Mouse (Mus musculus) limb, embryonic 15.5 days (tissue): ENCODE results near the gene Cxcr2. TPM values are rescaled to one million over a fixed set of nuclear protein-coding genes. Genes with fewer than 3 reads are reported as not detected.

Source experiments
- ATAC-seq: fragments of 200-750 bp; cut with Nextera tagmentation; 2 replicates; pipeline ENCODE4 v1.8.0; 2017; ENCODE audit warnings: low read depth, moderate TSS enrichment; ENCODE audit not compliant: insufficient number of reproducible peaks, low FRiP score, low TSS enrichment
- H3K27ac ChIP-seq: fragments of 300-500 bp; sonication (generic); 2 replicates; pipeline ENCODE4 v1.5.1; 2015; ENCODE audit warnings: moderate library complexity, mild to moderate bottlenecking, inconsistent platforms
- H3K27me3 ChIP-seq: fragments of 300-500 bp; sonication (generic); 2 replicates; pipeline ENCODE4 v1.6.1; 2015; ENCODE audit warnings: inconsistent platforms
- H3K36me3 ChIP-seq: fragments of 300-500 bp; sonication (generic); 2 replicates; pipeline ENCODE4 v1.6.1; 2015; ENCODE audit warnings: inconsistent platforms
- H3K4me1 ChIP-seq: fragments of 300-500 bp; sonication (generic); 2 replicates; pipeline ENCODE4 v1.6.1; 2015; ENCODE audit warnings: inconsistent platforms
- H3K4me2 ChIP-seq: fragments of 300-500 bp; sonication (generic); 2 replicates; pipeline ENCODE4 v1.6.1; 2015; ENCODE audit warnings: mild to moderate bottlenecking, inconsistent platforms
- H3K4me3 ChIP-seq: fragments of 300-500 bp; sonication (generic); 2 replicates; pipeline ENCODE4 v1.5.1; 2015; ENCODE audit warnings: mild to moderate bottlenecking, inconsistent platforms
- H3K9ac ChIP-seq: fragments of 300-500 bp; sonication (generic); 2 replicates; pipeline ENCODE4 v1.6.1; 2015; ENCODE audit warnings: inconsistent platforms
- H3K9me3 ChIP-seq: fragments of 300-500 bp; sonication (generic); 2 replicates; pipeline ENCODE4 v1.6.1; 2016; ENCODE audit warnings: inconsistent platforms
- WGBS: fragments of 180-500 bp; shearing (Covaris S2); methylation state at CpG from one replicate; pipeline ENCODE4 v1.1.7; 2015; 5-methylcytosine and 5-hydroxymethylcytosine counted together
- polyA plus RNA-seq: library from polyadenylated mRNA; unstranded; fragments of >200 nt; fragmentation: Nextera tagmentation; extraction: Ambion mirVana; gene quantifications from 2 replicates; pipeline ENCODE4 v1.2.1, GENCODE M21; 2015

Cxcr2 gene
- polyA plus RNA-seq, 1 experiment from 2014 or later: 0.51 TPM

DNA sequence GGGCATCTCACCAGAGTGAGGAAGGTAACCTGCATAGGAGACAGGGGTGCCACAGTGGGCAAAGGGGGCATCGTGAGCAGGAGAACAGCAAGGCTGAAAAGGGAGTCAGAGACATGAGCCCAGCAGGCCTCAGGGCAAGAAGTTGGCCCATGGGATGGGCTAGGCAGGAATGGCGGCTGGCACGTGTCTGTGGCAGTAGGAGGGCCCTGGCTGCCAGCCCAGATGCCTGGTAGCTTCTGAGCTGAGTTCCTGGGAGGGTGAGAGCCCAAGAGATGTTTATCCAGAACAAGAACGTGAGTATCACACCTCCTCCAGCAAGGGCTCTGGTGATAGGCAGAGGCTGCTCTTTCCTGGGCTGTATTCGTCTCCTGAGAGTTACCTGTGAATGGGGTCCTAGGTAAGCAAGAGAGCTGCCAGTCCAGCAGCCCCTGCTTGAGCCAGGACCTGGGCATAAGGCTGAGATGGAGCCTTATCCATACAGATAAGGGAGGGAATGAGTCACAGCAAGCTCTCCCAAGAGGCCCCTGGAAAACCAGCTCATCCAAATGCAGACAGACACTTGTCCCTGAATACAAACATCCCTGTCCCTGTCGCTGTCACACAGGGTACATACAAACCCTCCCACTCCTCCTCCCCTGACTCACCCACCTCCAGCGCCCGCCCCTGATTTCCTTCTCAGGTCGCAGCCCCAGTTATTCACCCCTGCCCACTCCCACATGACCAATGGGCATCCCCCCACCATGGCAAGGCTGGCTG lies 31.8 kb upstream of the Cxcr2 start:
- 47% methylated on average over 9 of the region's 9 CpGs for WGBS
- Histone ChIP-seq H3K9me3 (no peaks in the 10 kb centered on the region), H3K4me1 (peaks cover 36% of the 10 kb centered on the region), H3K4me2 (no peak overlapping the region), H3K27me3 (peaks cover 27% of the 10 kb centered on the region; the same call in 1 of the 2 replicates), H3K36me3 (no peaks in the 10 kb centered on the region), H3K27ac (no peak overlapping the region), H3K9ac (no peak overlapping the region), H3K4me3 (no peak overlapping the region)
- no peak for ATAC-seq

DNA sequence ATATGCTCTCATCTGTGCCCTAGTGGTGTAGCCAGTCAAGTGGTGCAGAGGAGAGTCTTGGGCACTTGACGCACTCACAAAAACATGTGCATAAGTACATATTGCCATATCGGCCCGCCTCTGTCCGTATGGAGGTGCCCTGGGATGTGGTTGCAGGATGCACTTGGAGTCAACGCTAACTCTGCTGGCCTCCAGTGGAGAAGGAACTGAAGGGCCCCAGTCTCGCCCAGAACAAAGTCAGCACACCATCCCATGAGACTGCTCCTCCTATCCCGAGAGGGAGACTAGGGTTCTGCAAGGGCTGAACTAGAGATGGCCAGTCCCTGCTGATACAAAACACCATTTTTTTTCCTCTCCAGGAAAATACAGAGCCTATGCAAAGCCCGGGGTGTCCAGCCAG lies 30.6 kb upstream of the Cxcr2 start:
- H3K4me2 ChIP-seq: no peak overlapping the region
- 67% methylated on average over 8 of the region's 8 CpGs for WGBS

DNA sequence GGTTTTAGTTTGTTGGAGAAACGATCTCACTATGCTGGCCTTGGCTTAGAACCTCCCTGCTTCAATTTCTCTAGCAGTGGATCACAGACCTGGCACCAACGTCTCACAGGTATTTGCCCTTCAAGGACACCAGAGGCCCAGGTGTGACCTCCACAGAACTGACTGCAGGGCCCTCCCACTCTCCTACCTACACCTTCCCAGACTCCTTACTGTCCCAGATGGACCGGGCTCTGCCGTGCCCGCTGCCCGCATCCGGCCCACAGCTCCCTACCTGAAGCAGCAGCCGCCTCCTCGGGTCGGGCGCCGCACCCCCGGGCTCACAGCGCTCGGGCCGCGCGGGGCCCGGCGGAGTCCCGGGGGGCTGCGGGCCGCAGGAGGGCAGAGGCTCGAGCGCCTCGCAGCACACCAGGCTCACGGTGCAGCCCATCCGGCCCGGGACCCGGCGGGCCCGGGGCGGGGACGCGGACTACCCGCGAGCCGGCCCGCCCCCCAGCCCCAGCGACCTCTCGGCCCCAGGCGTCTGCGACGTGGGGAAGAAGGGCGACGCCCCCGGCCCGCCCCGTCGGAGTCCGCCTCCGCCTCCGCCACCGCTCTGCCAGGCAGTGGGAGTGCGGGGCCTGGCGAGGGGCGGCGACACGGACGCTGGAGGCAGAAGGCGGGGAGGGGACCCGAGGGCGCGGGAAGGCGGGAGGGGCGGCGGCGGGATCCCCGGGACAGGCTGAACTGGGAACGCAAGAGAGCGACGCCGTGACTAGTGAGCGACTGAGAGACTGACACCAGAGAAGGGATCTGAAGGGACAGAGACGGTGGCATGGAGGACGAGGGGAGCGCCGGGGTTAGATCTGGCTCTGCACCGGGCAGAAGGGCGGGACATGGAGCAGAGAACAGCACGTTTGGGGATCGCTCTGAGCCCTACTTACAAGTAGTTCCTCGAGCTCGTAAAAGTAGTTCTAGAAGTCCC lies 29.5 kb upstream of the Cxcr2 start, which contains the start of gene Tns1:
Gene Tns1 (minus strand): TSS at position 429 of the 961 bp plus-strand sequence.
- peaks cover 27% of the 10 kb centered on the region; the same call in 1 of the 2 replicates for H3K27me3 ChIP-seq
- peak within 1 kb of the TSS; percentile 64 for H3K9ac ChIP-seq
- H3K4me2 ChIP-seq: peak within 1 kb of the TSS; percentile 98
- no peaks in the 10 kb centered on the region for H3K36me3 ChIP-seq
- peak; percentile 72 for ATAC-seq
- peaks cover 33% of the 10 kb centered on the region for H3K4me1 ChIP-seq
- H3K9me3 ChIP-seq: no peaks in the 10 kb centered on the region
- WGBS: under 1% methylated on average over 66 of the region's 84 CpGs
- peak within 1 kb of the TSS; percentile 60 for H3K4me3 ChIP-seq
- peak within 1 kb of the TSS; percentile 43 for H3K27ac ChIP-seq

More for the DNA sequence above, 30.6 kb upstream of the Cxcr2 start:
- Histone ChIP-seq H3K9ac (no peak overlapping the region), H3K4me1 (peaks cover 36% of the 10 kb centered on the region), H3K4me3 (no peak overlapping the region), H3K27me3 (peaks cover 27% of the 10 kb centered on the region; the same call in 1 of the 2 replicates), H3K27ac (no peak overlapping the region), H3K9me3 (no peaks in the 10 kb centered on the region), H3K36me3 (no peaks in the 10 kb centered on the region)
- ATAC-seq: no peak

DNA sequence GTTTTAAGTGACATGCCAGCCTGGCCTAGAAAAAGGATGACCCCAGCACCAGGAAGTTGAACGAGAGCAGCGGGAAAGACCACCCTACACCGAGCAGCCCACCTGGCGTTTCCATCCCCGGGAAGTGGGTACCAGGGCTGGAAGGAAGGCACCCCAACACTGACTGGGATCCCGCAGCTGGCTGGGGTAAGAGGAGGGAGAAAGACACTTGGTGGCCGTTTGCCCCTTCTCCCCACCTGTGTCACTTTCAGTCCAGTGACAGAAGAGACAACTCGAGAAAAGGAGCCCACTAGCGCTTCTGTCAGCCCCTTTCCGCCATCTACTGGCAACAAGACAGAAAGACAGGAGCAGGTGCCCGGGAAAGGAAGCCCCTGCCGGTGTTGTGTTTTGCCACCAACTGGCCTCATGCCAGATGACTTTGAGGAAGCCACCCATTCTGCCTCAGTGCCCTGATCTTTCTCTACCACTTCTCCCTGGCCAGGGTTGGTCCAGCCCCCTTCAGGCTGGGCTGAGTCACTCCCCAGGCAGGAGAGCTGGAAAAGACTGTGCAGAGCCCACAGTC lies 28.7 kb upstream of the Cxcr2 start, which contains the start of gene Rufy4:
Gene Rufy4 (plus strand): TSS at position 551 of the 562 bp plus-strand sequence.
- 0% methylated on average over 12 of the region's 12 CpGs for WGBS
- H3K9ac ChIP-seq: peak within 1 kb of the TSS; percentile 64
- H3K36me3 ChIP-seq: no peaks in the 10 kb centered on the region
- H3K9me3 ChIP-seq: no peaks in the 10 kb centered on the region
- H3K27me3 ChIP-seq: peaks cover 27% of the 10 kb centered on the region; the same call in 1 of the 2 replicates
- peak within 1 kb of the TSS; percentile 60 for H3K4me3 ChIP-seq
- peaks cover 32% of the 10 kb centered on the region for H3K4me1 ChIP-seq
- peak within 1 kb of the TSS; percentile 43 for H3K27ac ChIP-seq
- peak; percentile 31; the same call in 1 of the 2 replicates for ATAC-seq
- H3K4me2 ChIP-seq: peak within 1 kb of the TSS; percentile 98

DNA sequence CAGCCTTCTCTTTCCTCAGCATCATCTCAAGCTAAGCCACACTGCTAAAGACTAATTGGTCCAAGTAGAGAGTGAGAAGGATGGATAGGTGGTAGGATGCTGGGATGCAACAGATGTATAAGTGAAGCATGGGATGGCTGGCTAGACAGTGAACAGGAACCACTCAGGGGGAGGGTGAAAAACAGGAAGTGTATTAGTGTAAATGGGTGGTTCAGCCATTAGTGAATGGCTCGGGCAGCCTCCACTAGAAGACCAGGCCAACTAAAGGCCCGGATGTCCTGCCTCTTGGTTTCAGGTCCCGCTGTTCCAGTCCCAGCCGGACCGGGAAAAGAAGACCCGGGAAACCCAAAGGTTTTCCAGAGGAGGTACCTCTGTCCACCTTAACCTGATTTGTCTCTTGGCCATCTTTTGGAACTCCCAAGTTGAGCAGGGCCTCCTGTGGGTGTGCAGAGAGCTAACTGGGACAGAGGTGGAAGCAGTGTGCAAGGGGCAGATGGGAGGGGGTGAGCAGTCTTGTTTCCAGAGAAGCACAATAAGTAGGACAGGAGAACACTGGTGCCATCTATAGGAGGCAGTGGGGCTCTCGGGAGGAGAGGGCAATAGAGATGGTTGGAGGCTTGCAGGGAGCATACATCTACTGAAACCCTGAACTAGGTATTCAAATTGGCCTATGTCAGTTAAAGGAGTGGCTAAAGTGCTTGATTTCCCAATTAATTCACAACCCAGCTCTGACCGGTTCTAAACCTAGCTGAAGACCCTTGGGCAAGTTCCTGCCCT lies 22.7 kb upstream of the Cxcr2 start:
- Histone ChIP-seq H3K9me3 (no peaks in the 10 kb centered on the region), H3K4me3 (no peak overlapping the region), H3K27me3 (0 out of 2 replicates have a peak, but pooled peaks cover 4% of the 10 kb centered on the region), H3K4me1 (no peaks in the 10 kb centered on the region), H3K4me2 (no peak overlapping the region), H3K27ac (no peak overlapping the region), H3K36me3 (no peaks in the 10 kb centered on the region), H3K9ac (no peak overlapping the region)
- 85% methylated on average over 8 of the region's 8 CpGs for WGBS
- ATAC-seq: no peak

DNA sequence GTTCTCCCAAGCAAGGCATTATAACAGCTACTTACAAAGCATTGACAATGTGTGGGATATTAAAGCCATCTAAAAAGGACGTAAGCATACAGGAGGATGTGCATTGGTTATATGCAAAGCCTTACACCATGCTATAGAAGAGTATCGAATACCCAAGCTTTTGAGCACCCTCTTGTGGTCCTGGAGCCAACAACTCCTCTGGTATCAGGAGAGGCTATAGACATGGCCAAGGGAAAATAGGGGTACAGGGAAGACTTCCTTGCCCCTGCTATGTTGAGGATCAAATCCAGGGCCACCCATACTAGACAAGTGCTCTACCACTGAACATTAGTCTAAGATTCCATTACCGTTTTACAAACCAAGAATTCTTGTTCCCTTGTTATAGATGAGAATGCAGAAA lies 21.8 kb upstream of the Cxcr2 start:
- no peaks in the 10 kb centered on the region for H3K27me3 ChIP-seq
- no peak overlapping the region for H3K9ac ChIP-seq
- no peak overlapping the region for H3K4me2 ChIP-seq
- ATAC-seq: no peak
- no peak overlapping the region for H3K27ac ChIP-seq
- H3K36me3 ChIP-seq: no peaks in the 10 kb centered on the region
- no peaks in the 10 kb centered on the region for H3K4me1 ChIP-seq
- H3K9me3 ChIP-seq: no peaks in the 10 kb centered on the region
- 71% methylated on average over 3 of the region's 3 CpGs for WGBS
- no peak overlapping the region for H3K4me3 ChIP-seq

DNA sequence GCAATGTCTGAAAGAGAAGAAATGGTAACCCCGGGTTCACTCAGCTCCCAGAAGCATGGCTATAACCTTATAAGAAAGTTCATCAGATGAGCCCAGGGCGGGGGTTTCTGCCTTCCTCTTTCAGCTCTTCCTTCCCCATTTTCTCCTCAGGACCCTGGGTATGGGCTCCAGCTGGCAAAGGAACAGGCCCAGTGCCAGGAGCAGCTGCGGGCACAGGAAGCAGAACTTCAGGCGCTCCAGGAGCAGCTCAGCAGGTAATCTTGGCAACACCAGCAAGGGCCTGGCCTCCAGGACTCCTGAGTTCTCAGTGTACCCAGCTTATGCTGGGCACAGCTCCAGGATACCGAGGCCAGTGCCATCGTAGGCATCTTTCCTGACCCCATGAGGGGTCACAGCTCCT lies 19.8 kb upstream of the Cxcr2 start:
- H3K4me3 ChIP-seq: no peak overlapping the region
- no peak overlapping the region for H3K9ac ChIP-seq
- H3K36me3 ChIP-seq: no peaks in the 10 kb centered on the region
- ATAC-seq: no peak
- H3K4me1 ChIP-seq: no peaks in the 10 kb centered on the region
- H3K4me2 ChIP-seq: no peak overlapping the region
- no peak overlapping the region for H3K27ac ChIP-seq
- no peaks in the 10 kb centered on the region for H3K9me3 ChIP-seq
- no peaks in the 10 kb centered on the region for H3K27me3 ChIP-seq
- WGBS: 69% methylated on average over 6 of the region's 6 CpGs

DNA sequence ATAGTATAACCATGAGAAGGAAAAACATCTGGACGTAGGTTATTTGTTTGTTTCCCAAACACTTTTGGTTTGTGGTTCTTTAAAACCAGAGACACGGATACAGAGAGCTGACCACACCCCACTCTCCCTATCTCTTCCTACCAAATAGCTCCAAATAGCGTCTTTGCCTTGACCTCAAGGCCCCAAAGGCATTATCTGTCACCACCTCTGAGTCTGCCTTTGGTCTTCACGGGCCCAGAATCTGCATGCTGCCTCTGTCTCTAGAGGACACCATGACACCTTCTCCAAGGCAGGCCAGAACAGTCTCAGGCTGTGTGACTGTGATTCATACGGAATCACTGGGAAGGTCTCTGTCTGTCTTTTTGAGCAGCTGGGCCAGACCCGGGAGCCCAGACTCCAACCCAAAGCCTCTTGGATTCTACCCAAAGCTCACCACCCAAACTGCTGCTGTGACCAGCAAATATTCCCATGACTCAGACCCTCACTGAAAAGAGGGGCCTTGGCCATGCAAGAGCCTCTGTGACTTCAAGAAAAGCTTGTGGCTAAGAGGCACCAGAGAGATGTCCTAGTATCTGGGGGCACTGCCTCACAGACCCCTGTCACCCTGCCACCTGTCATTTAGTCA lies 18.4 kb upstream of the Cxcr2 start:
- Histone ChIP-seq H3K4me2 (no peak overlapping the region), H3K27ac (no peak overlapping the region), H3K36me3 (no peaks in the 10 kb centered on the region), H3K9me3 (no peaks in the 10 kb centered on the region), H3K4me3 (no peak overlapping the region), H3K4me1 (no peaks in the 10 kb centered on the region), H3K27me3 (no peaks in the 10 kb centered on the region), H3K9ac (no peak overlapping the region)
- WGBS: 75% methylated on average over 6 of the region's 6 CpGs
- ATAC-seq: no peak

DNA sequence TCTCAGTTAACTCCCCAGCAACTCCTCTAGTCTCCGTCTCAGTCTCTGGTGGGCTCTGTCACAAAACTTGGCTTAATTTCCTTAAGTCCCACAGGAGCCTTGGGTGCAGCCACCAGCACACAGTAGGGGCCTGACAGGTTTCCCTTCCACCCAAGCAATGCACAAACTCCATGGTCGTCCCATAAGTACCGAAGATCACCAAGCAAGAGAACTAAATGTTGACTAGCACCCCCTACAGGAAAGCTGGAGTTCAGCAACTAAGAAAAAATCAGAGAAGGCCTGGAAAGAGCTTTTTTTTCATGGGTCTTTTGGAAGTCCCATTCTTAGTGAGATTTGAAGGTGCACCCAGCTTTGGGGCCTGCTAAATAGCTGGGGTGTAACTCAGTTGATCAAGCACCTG lies 14.4 kb upstream of the Cxcr2 start:
- no peaks in the 10 kb centered on the region for H3K9me3 ChIP-seq
- WGBS: 68% methylated on average over 3 of the region's 3 CpGs
- H3K36me3 ChIP-seq: no peaks in the 10 kb centered on the region
- no peaks in the 10 kb centered on the region for H3K27me3 ChIP-seq
- no peak for ATAC-seq
- H3K4me2 ChIP-seq: no peak overlapping the region
- H3K4me3 ChIP-seq: no peak overlapping the region
- no peak overlapping the region for H3K27ac ChIP-seq
- H3K9ac ChIP-seq: no peak overlapping the region
- no peaks in the 10 kb centered on the region for H3K4me1 ChIP-seq

DNA sequence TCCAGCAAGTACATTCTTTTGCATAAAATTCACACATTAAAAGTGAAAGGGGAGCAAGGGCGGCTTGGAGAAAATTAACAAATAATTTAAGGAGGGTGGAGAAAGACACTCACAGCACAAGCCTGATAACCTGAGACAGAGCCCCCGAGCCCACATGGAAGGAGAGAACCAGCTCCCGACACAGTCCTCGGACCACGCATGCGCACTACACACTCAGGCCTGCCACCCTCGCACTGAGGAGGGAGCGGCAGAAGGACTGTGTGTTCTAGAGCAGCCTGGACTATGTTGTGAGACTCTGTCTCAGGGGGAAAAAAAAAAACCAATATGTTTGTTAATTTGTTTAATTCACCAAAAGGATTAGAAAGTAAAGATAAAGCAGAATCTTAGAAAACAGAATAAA lies 12.0 kb upstream of the Cxcr2 start:
- WGBS: 73% methylated on average over 8 of the region's 8 CpGs
- Histone ChIP-seq H3K27ac (no peak overlapping the region), H3K9ac (no peak overlapping the region), H3K36me3 (no peaks in the 10 kb centered on the region), H3K4me1 (no peaks in the 10 kb centered on the region), H3K9me3 (no peaks in the 10 kb centered on the region), H3K4me2 (no peak overlapping the region), H3K4me3 (no peak overlapping the region), H3K27me3 (no peaks in the 10 kb centered on the region)
- no peak for ATAC-seq
